Mouse (Mus musculus): ENCODE measurements around the gene Efhc2.

Efhc2 gene

DNA sequence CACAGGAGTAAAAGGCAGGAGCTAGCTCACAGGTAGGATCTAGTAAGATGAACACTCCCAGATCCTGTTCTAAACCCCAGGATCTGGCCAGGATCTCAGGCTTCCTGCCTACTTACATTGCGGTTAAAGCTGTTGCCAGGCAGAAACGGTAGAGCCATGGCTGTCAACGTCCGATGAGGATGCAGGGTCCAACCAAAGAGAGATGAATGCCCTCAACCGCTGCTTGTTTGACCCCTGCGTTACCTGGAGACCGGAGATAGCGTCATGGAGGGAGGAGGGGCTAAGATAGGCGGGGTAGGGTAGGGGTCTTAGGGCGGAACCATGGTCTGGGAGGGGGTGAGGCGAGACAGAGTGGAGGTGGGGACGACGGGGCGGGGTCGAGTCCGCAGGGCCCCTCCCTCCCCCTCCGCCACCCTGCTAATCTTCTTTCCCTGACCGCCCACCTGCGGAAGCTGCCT, at the start of gene Efhc2:
Efhc2 (minus strand) TSS at position 243 of the 458 bp plus-strand sequence.
- DNase-seq (ENCODE audit: low spot score in 2 of 2): no peak

DNA sequence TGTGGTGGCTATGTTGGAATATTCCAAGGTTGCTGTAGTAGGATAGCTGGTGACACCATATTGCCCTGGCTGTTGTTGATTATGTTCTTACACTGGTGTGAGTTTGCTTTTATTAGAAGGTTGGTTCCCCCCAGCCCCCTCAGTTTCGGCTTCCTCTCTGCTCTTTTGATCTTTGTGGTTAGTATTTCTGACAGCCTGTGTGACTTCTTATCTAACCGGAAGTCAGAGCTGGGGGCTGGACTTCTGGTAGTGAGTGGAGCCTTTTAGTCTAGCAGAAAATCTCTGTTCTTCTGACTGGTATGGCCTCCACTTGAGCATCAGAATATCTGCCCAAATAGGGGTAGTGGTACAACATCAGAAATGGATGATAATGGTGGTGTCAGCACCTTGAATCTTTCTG, 45.9 kb upstream of the Efhc2 start:
- no peak for DNase-seq (ENCODE audit: low spot score in 2 of 2)

DNA sequence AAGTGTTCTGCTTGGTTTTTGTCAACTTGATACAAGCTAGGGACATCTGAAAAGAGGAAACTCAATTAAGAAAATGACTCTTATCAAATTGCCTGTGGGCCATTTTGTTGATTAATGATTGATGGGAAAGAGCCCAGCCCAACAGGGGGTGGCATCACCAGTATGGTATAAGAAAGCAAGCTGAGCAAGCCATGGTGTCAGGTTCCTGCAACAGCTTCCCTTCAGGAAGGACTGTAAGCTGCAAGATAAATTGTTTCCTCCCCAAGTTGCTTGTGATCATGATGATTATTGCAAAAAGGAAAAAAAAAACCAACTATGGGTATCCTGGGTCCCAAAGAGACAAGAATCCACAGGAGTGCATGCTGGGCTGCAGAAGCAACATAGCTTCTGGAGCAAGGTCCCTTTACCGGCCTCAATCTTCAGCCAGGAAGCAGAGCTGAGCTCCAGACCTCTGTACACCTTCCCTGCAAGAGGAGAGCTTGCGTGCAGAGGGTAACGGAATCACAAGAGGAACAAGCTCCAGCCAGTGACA, 18.8 kb downstream of the Efhc2 start:
- DNase-seq (ENCODE audit: low spot score in 2 of 2): no peak

DNA sequence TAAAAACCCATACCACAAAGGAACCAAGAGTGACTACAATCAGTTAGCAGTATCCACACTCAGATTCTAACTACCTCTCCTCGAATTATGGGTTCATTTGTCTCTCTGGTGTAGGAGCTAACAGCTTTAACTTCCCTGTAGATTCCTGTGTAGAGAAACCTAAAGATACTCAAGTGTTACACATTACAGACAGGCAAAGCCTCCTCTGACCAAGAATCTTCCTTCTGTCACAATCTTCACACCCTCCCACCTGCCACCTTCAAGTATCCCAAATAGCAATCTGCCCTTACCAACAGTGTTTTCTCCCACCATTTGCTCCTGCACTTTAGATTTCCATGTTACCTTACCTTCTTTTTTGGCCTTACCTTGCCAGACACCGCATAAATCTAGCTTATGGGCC, 35.3 kb downstream of the Efhc2 start:
- DNase-seq (ENCODE audit: low spot score in 2 of 2): no peak

DNA sequence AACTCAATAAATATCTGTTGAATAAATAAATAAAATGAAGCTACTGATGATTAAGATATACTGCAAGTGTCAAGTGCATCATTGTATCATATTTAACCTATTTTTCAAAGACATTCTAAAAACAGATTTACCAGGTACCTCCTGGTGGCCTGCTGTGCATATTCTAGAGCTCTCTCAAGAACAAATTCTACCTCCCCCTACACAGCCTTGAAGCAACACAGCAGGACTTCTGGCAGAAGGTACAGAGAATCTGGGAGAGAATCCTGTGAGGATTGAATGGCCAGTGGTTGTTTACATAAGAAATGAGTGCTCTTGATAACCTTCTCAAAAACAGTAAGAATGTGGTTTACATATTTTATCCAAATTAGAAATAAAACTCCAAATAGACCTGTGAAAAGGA, 94.0 kb downstream of the Efhc2 start:
- no peak for DNase-seq (ENCODE audit: low spot score in 2 of 2)

DNA sequence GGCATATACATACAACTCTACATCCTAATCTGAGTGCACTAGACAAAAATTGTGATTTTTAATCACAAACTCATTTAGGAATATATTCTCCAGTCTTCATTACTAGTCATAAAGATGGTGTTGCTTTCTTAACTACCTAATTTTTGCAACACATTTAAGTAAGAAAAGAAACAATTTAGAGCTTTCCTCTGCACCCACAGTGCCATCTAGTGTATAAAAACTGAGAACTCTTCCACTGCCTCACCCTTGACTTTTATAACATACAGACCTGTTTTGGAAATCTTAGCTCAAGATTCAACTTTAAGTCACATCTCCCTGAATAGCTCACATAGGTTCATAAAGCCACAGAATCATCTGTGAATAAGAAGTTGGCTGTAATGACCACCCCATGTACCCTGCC, 101.7 kb downstream of the Efhc2 start:
- no peak for DNase-seq (ENCODE audit: low spot score in 2 of 2)

DNA sequence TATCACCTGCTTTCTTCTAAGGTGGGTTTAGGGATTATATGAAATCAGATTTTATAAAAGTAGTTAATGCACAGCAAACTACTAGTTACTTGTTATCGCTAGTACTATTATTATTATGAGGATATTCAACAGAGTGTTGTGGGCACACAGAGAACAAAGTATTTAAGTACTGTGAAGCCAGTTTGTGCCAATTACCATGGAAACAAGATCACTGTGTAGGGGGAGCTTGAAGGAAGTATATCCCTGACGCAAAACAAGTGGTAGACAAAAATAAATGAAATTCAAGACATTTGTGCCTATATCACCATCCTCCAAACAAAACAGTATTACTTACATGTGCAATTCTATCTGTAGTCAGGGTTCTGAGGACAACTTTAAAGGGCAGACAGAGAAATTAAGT, 105.7 kb downstream of the Efhc2 start:
- DNase-seq (ENCODE audit: low spot score in 2 of 2): no peak

DNA sequence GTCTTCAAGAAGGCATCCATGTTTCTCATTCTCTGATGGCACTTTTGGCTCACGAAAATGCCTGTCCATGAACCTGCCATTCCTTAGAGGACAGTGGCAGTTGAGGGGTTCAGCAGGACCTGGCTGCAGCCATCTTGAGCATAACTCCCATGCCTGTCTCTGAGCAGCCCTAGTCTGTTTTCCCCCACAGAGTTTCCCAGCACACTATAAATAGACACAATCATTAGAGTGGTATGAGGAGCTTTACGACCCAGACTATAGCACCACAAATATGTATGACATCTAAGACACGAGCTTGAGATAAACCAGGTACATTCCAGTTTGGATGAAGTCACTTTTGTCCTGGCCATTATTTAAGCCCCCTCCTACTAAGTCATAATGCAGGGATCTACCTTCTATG, 143.4 kb downstream of the Efhc2 start:
- no peak for DNase-seq (ENCODE audit: low spot score in 2 of 2)

DNA sequence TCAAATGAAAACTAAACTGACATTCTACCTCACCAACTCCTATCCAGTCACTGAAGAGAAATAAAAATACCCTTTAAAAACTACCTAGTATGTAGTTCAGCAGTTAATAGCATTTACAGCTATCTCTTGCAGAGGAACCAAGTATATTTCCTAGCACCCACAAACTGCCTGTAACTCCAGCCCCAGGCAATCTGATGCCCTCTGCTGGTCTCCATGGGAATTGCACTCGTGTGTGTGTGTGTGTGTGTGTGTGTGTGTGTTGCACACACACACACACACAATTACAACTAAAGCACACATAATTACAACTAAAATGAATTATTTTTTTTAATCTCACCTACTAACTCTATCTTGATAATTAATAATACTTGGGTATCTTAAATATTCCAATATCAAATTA, 153.5 kb downstream of the Efhc2 start:
- DNase-seq (ENCODE audit: low spot score in 2 of 2): no peak

All from thymus, postnatal 10 days (tissue).